Mouse (Mus musculus): ENCODE results near the gene Hist1h1b. TPM values are rescaled to one million over a fixed set of nuclear protein-coding genes. Genes with fewer than 3 reads are reported as not detected.
A peak's percentile ranks its signal among the peaks of the same experiment; 100 is the strongest.
"Not testable (repeated sequence)": the region's sequence is repeated elsewhere in the genome, so short reads cannot be mapped to it uniquely, and the experiment has no call there.

The Hist1h1b gene
- polyA plus RNA-seq, 1 experiment from 2014 or later, result 19.7 TPM

- H3K4me3 ChIP-seq (ENCODE audit: low read depth, low read length), result peak overlapping the region; percentile 46; the same call in 1 of the 2 replicates
- no peaks in the 10 kb centered on the region for H3K9me3 ChIP-seq (ENCODE audit: low read depth, low read length)
- H3K27me3 ChIP-seq (ENCODE audit: insufficient read depth, low read length), result no peaks in the 10 kb centered on the region
- ATAC-seq (ENCODE audit: insufficient read depth) (no peak), DNase-seq (peak; percentile 15)
- peak overlapping the region; percentile 71 for H3K9ac ChIP-seq
- no peak for TF ChIP-seq CTCF (IDR thresholded peaks at IDR 0.05; ENCODE audit: low read depth)
- H3K36me3 ChIP-seq (ENCODE audit: insufficient read depth), result no peaks in the 10 kb centered on the region
- H3K4me1 ChIP-seq (ENCODE audit: insufficient read depth), result no peaks in the 10 kb centered on the region
- 54% methylated on average over 3 of the region's 3 CpGs for WGBS
- peak overlapping the region; percentile 98 for H3K27ac ChIP-seq (ENCODE audit: low read depth)
- peak overlapping the region; percentile 75 for H3K4me2 ChIP-seq
These were observed 28.6 kb downstream of the Hist1h1b start for GRCm38 (mm10) chr13:21751827-21752226.

DNA sequence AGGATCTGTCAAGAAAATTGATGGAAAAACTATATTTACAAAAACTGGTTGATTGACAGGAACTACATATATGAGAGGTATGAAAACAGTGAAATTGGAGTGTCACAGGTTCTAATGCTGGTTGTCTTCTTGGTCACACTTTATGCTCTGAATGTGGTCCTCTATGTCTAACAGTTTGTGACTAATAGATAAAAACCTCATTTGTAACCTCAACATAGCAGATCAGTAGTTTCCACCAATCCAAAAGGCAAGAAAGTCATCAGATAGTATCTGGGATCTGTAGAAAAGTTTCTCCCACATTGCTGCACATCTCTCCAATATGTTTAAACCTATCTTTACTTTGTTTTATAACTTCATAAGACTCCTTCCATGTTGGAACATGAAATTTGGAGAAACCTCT lies 29.0 kb downstream of the Hist1h1b start:
- no peak for TF ChIP-seq CTCF (IDR thresholded peaks at IDR 0.05; ENCODE audit: low read depth)
- H3K27ac ChIP-seq (ENCODE audit: low read depth), result peak overlapping the region; percentile 98

GRCm38 (mm10) chr13:21750159-21751017 lies 30.0 kb downstream of the Hist1h1b start, which contains the start of gene Hist1h4k:
Hist1h4k (minus strand) TSS chr13:21750505.
- H3K9ac ChIP-seq, result peak within 1 kb of the TSS; percentile 82
- WGBS, result under 1% methylated on average over 42 of the region's 56 CpGs

More for the DNA sequence above, 29.0 kb downstream of the Hist1h1b start:
- DNase-seq, result peak; percentile 9
- no peak overlapping the region for H3K9ac ChIP-seq
- no peaks in the 10 kb centered on the region for H3K27me3 ChIP-seq (ENCODE audit: insufficient read depth, low read length)
- no peak for ATAC-seq (ENCODE audit: insufficient read depth)
- no peaks in the 10 kb centered on the region for H3K9me3 ChIP-seq (ENCODE audit: low read depth, low read length)
- no peaks in the 10 kb centered on the region for H3K4me1 ChIP-seq (ENCODE audit: insufficient read depth)
- no peaks in the 10 kb centered on the region for H3K36me3 ChIP-seq (ENCODE audit: insufficient read depth)
- H3K4me2 ChIP-seq, result peak overlapping the region; percentile 75
- 0 out of 2 replicates have a peak overlapping the region, but pooled peaks have one; percentile 46 for H3K4me3 ChIP-seq (ENCODE audit: low read depth, low read length)

DNA sequence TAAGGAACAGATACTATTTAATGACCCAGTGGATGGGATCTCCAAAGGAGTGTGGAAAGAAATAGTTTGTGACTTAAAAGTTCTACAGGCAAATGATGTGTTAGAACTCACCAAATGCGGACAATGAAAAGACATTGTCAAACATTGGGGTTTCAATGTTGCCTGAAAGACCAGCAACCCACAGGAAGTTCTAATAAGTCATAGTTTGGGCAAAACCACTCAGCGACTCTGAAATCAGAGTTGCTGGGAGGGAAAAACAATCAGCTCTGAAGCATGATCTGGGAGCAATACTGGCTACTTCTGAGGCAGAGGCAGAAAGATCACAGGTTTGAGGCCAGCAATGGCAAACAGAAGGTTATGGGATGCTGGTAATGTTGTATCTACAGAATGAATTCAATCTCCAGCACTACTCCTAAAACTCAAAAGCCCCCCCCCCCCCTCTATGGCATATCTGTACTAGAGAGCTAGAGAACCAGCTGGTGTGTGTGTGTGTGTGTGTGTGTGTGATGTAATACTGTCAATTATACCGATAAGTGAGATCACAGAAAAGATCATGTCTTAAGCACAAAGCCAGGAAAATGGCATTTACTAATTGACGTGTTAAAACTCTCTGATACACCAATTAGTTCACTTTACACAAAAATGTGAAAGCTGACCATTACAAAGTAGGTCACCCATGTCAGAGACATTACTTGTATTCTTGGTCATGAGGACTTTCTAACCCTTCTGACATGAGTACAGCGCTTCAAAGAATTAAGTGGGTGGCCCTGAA lies 30.9 kb downstream of the Hist1h1b start:
- no peaks in the 10 kb centered on the region for H3K9me3 ChIP-seq (ENCODE audit: low read depth, low read length)
- no peaks in the 10 kb centered on the region for H3K36me3 ChIP-seq (ENCODE audit: insufficient read depth)
- H3K4me3 ChIP-seq (ENCODE audit: low read depth, low read length), result peak overlapping the region; percentile 57
- 2% methylated on average over 5 of the region's 5 CpGs for WGBS
- no peaks in the 10 kb centered on the region for H3K4me1 ChIP-seq (ENCODE audit: insufficient read depth)
- H3K9ac ChIP-seq, result peak overlapping the region; percentile 82
- peak overlapping the region; percentile 84 for H3K4me2 ChIP-seq
- H3K27me3 ChIP-seq (ENCODE audit: insufficient read depth, low read length), result no peaks in the 10 kb centered on the region
- ATAC-seq (ENCODE audit: insufficient read depth) (no peak), DNase-seq (peak; percentile 68)
- TF ChIP-seq CTCF (IDR thresholded peaks at IDR 0.05; ENCODE audit: low read depth), result no peak
- peak overlapping the region; percentile 97 for H3K27ac ChIP-seq (ENCODE audit: low read depth)

More at GRCm38 (mm10) chr13:21750159-21751017, 30.0 kb downstream of the Hist1h1b start, which contains the start of gene Hist1h4k:
- not testable (repeated sequence) for H3K36me3 ChIP-seq (ENCODE audit: insufficient read depth); H3K9me3 ChIP-seq (ENCODE audit: low read depth, low read length); H3K27me3 ChIP-seq (ENCODE audit: insufficient read depth, low read length); H3K4me1 ChIP-seq (ENCODE audit: insufficient read depth)
- Histone ChIP-seq H3K27ac (ENCODE audit: low read depth) (peak within 1 kb of the TSS; percentile 98), H3K4me2 (peak within 1 kb of the TSS; percentile 84), H3K4me3 (ENCODE audit: low read depth, low read length) (peak within 1 kb of the TSS; percentile 57)
- peak; percentile 98 for DNase-seq
- peak; percentile 85 for ATAC-seq (ENCODE audit: insufficient read depth)

GRCm38 (mm10) chr13:21745006-21745405 lies 35.4 kb downstream of the Hist1h1b start:
- Histone ChIP-seq H3K9me3 (ENCODE audit: low read depth, low read length) (no peaks in the 10 kb centered on the region), H3K4me3 (ENCODE audit: low read depth, low read length) (no peak overlapping the region), H3K4me1 (ENCODE audit: insufficient read depth) (no peaks in the 10 kb centered on the region), H3K27ac (ENCODE audit: low read depth) (no peak overlapping the region), H3K4me2 (no peak overlapping the region), H3K36me3 (ENCODE audit: insufficient read depth) (no peaks in the 10 kb centered on the region), H3K27me3 (ENCODE audit: insufficient read depth, low read length) (no peaks in the 10 kb centered on the region), H3K9ac (no peak overlapping the region)
- no peak for TF ChIP-seq CTCF (IDR thresholded peaks at IDR 0.05; ENCODE audit: low read depth)
- DNase-seq (no peak), ATAC-seq (ENCODE audit: insufficient read depth) (no peak)
- WGBS, result 42% methylated on average over 1 of the region's 1 CpGs

GRCm38 (mm10) chr13:21734906-21735767 lies 45.3 kb downstream of the Hist1h1b start, which contains the start of gene Hist1h4j:
Hist1h4j (plus strand) TSS chr13:21735064.
- peak within 1 kb of the TSS; percentile 99 for H3K27ac ChIP-seq (ENCODE audit: low read depth)
- peak; percentile 97 for DNase-seq
- H3K4me3 ChIP-seq (ENCODE audit: low read depth, low read length), result peak within 1 kb of the TSS; percentile 52
- not testable (repeated sequence) for H3K36me3 ChIP-seq (ENCODE audit: insufficient read depth); H3K9me3 ChIP-seq (ENCODE audit: low read depth, low read length); H3K4me1 ChIP-seq (ENCODE audit: insufficient read depth); H3K27me3 ChIP-seq (ENCODE audit: insufficient read depth, low read length)
- peak within 1 kb of the TSS; percentile 74 for H3K4me2 ChIP-seq
- WGBS, result under 1% methylated on average over 43 of the region's 56 CpGs
- peak within 1 kb of the TSS; percentile 77 for H3K9ac ChIP-seq
- ATAC-seq (ENCODE audit: insufficient read depth), result peak; percentile 93

Data from lung, embryonic 14.5 days (tissue).